Mouse (Mus musculus): ENCODE measurements around the gene Ccnt1.
"Not testable (repeated sequence)": the region's sequence is repeated elsewhere in the genome, so short reads cannot be mapped to it uniquely, and the experiment has no call there.

Ccnt1 gene

DNA sequence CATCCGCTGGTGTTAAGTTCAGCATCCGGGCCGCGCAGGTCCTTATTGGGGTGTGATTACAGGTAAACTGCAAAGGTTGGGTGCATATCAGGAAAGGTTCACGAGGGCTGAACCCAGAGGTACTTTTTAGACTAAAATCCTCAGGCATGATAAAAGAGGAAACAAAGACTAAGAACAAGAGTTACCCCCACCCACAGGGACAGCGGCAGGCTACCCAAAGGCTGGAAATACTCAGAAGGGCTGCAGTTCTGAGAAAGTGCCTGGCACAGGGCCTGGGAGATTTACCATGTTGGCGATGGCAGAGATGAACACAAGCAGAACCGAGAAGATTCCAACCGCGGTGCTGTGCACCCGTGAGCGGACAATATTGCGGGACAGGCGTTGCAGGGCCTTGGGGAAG, 25.9 kb upstream of the Ccnt1 start:
- no peak for DNase-seq (ENCODE audit: low spot score in 2 of 2)

GRCm38 (mm10) chr15:98595049-98595448, 24.3 kb upstream of the Ccnt1 start:
- DNase-seq (ENCODE audit: low spot score in 2 of 2): no peak

GRCm38 (mm10) chr15:98594193-98594592, 23.5 kb upstream of the Ccnt1 start:
- no peak for DNase-seq (ENCODE audit: low spot score in 2 of 2)

DNA sequence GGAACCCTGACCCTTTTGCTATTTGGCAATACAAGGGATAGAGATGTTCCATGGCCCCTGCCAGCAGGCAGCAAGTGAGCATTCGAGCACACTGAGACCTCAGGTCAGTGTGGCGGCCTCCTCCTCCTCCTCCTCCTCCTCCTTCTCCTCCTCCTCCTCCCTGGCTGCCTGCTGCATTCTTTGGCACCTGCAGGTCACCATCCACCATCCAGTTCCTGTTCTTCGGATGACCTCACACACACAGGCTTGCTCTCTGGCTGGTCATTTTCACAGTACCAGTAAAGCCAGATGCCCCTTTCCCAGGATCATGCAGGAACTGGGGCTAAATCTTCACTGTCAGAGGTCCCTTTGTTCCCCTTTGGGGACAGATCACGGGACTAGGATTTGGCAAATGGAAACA, 20.7 kb upstream of the Ccnt1 start:
- DNase-seq (ENCODE audit: low spot score in 2 of 2): no peak

DNA sequence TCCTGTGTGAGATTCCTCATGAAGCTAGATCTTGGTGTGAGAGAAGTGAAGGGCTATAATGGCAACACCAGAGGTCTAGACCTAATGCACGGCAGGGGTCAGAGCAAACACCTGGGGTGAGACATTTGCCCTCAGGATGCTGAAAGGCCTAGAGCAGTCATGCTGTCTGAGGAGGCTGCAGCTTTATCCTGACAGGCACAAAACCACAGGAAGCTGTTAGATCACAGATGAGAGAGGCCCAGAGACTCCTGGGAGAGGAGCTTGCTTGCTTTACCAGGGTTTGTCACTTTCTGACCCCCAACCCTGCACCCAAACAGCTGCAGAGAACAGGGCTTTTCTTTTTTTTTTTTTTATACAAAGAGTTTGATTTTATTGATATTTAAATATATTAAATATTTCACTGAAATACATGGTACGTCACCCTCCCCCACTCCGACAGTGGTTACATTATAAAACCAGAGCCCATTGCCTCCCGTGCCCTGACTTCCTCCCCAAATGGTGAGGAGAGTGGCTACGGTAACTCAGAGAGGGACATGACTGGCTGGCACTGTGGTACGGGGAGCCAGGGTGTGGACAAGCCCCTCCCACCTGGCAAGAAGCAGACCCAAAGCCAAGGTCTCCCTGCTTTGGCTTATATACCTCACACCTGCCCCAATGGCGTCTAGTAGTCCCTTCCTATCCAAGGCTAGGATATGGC, 19.1 kb upstream of the Ccnt1 start:
- no peak for DNase-seq (ENCODE audit: low spot score in 2 of 2)

GRCm38 (mm10) chr15:98587751-98588150, 17.0 kb upstream of the Ccnt1 start:
- no peak for DNase-seq (ENCODE audit: low spot score in 2 of 2)

- not testable (repeated sequence) for DNase-seq (ENCODE audit: low spot score in 2 of 2)
Observed at GRCm38 (mm10) chr15:98586141-98586540, 15.4 kb upstream of the Ccnt1 start.

GRCm38 (mm10) chr15:98585421-98585820, 14.7 kb upstream of the Ccnt1 start:
- DNase-seq (ENCODE audit: low spot score in 2 of 2): no peak

DNA sequence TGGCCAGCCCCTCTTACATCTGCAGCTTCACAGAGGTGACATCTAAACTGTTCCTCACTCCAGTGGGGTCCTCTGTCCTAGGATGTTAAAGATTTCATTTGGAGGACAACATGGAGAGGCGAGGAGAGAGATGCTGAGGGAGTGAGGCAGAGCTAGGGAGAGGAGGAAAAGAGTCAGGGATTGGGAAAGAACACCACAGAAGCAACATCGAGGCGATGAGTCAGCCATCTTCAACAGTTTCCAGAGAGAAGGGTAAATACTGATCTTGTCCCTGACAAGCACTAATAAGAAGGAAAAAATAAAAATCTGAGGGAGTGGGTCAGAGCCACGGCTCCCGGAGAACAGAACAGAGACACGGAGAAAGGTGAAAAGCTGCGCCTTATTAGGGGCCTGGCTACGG, 12.3 kb upstream of the Ccnt1 start:
- no peak for DNase-seq (ENCODE audit: low spot score in 2 of 2)

DNA sequence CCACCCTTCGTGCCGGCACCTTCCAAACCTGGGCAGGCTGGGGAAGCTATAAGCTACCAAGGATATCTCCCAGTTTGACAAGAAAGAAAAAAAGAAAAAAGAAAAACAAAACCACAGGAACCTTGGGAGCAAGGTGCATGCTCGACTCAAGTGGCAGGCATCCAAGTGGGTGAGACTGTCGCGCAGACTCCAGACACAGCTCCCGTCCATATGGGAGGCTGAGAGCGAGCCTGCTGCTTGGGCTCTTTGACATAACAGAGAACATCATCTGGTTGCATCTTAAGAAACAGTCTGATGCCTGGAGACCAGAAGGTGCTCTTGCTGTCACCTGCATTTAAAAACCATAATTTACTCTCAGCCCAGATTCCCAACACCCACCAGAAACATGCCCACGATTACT, 11.7 kb upstream of the Ccnt1 start:
- no peak for DNase-seq (ENCODE audit: low spot score in 2 of 2)

DNA sequence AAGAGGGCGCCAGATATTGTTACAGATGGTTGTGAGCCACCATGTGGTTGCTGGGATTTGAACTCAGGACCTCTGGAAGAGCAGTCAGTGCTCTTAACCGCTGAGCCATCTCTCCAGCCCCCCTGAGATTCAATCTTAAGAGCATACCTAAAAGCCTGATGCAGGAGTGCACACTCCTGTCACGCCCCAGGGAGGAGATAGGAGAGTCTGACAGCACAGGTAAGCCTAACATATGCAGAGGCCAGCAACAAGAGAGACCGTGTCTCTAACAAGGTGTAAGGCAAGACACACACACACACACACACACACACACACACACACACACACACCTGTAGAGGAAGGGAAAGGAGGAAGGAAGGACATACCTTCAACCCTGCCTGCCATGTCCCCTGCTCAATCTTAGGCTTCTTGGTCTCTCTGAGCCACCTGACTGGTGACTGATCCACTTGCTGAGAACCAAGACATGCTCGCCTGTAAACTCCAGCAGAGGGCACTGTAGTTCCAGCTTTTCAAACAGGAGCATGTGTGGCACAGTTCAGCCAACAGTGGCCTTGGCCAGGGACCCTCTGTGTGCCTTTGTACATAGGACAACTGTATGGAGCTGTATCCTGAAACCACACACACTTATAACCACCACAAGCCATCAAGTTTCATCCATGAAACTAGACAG, 9.2 kb upstream of the Ccnt1 start:
- peak; percentile 57 to 78 for DNase-seq (ENCODE audit: low spot score in 2 of 2)

DNA sequence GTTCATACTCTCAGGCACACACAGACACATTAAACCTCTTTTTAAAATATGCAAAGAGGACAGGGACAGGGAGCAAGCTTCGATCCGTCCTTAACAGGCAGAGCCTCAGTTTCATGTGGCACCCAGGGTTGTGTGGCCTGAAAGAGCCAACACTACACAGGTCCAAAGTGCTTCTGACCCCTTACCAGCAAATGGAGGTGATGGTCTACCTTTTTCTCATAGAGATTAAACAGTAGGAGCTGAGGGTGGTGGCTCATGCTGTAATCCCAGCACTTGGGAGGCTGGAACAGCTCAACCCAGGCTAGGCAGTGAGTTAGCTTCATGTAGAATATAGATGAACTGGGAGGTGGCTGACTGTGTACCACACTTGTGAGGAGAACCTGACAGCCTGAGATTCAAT, 8.6 kb upstream of the Ccnt1 start:
- DNase-seq (ENCODE audit: low spot score in 2 of 2): no peak

DNA sequence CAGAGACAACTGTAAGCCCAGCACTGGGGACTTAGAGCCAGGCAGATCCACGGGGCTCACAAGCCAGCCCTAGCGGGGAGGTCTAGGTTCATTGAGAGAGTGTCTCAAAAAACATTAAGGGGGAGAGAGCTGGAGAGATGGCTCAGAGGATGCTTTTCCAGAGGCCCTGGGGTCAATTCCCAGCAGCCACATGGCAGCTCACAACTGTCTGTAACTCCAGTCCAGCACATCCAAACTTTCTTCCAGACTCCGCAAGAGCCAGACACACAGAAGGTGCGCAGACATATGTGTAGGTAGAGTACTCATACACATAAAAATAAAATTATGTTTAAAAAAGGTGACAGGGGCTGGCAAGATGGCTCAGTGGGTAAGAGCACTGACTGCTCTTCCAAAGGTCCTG, 2.6 kb upstream of the Ccnt1 start:
- DNase-seq (ENCODE audit: low spot score in 2 of 2): no peak

GRCm38 (mm10) chr15:98569795-98570365, 843 bp downstream of the Ccnt1 start:
- no peak for DNase-seq (ENCODE audit: low spot score in 2 of 2)

DNA sequence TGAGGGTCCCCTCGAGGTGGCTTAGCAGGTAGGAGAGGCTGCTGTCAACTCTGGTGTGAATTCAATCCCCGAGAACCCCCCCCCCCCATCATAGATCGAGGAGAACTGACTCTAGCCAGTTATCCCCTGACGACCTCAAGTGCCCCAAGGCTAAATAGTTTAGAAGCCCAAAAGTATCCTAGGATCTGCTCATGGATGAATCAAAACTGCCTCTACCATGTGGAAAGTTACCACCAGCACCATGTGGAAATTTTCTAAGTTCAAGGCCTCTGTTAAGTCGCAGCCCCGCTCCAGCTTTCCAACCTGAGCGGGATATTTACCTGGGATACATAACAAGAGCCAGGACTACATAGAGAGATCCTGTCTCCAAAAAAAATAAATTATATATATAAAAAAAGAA, 1.5 kb downstream of the Ccnt1 start:
- DNase-seq (ENCODE audit: low spot score in 2 of 2): no peak

GRCm38 (mm10) chr15:98568256-98569033, 2.3 kb downstream of the Ccnt1 start:
- DNase-seq (ENCODE audit: low spot score in 2 of 2): no peak

- peak; percentile 99 for DNase-seq (ENCODE audit: low spot score in 2 of 2)
Observed at GRCm38 (mm10) chr15:98567278-98568134, 3.2 kb downstream of the Ccnt1 start.

GRCm38 (mm10) chr15:98566973-98567277, 3.8 kb downstream of the Ccnt1 start:
- no peak for DNase-seq (ENCODE audit: low spot score in 2 of 2)

- no peak for DNase-seq (ENCODE audit: low spot score in 2 of 2)
Observed at GRCm38 (mm10) chr15:98557186-98557585, 13.5 kb downstream of the Ccnt1 start.

- peak; percentile 47 to 49 for DNase-seq (ENCODE audit: low spot score in 2 of 2)
Observed at GRCm38 (mm10) chr15:98555881-98556280, 14.8 kb downstream of the Ccnt1 start.

DNA sequence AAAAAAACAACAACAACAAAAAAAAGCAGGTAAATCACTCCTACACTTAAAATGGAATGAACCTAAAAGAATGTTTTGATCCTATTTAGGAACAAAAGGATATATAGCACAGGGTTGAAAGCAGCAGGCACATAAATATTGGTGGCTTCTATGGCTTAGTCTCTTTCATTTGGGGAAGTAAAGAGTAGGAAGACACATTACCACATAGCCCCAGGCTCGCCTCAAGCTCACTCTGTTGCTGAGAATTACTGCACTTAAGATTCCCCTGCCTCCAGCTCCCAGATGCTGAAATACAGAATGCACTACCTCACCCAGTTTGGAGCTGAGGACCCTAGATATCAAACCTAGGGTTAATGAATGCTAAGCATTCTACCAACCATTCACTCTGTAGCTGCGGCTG, 18.0 kb downstream of the Ccnt1 start:
- DNase-seq (ENCODE audit: low spot score in 2 of 2): no peak

GRCm38 (mm10) chr15:98546843-98547242, 23.9 kb downstream of the Ccnt1 start:
- DNase-seq (ENCODE audit: low spot score in 2 of 2): no peak

All from heart, adult 9 months (tissue).